Mouse (Mus musculus): ENCODE measurements around the gene Insr.
"Not testable (repeated sequence)": the region's sequence is repeated elsewhere in the genome, so short reads cannot be mapped to it uniquely, and the experiment has no call there.

The Insr gene

DNA sequence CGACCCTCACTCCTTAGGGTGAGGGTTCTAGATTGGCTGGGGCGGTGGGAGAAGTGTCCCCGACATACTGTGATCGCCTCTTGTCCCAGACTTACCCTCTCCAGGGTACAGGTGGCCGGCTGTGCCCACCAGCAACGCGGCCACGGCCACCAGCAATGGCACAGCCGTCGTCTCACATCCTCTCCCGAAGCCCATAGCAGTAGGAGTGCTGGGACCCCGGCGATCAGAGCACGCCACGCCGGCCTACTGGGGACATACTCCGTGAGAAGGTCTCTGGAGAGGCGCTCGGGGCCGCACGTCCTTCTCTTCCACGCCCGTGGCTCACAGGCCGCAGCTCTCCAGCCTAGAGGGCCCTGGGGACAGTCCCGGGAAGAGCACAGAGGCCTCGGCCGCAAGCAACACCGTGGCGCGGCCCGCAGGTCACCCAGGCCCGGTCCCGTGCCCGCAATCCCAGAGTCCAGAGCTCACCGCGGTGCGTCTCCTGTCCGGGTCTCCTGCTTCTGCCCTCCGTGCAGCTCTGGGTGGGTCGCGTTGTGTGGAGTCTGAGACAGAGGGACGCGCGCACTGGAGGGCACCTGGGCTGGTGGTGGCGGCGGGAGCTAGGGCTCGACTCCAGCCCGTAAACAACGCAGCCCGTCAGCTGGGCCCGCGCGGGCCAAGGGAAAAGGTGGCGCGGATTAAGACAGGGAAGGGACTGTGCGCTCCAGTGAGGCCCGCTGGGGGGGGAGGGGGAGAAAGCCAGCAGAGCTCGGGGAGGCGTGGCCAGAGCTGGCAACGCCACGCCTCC, at the start of gene Insr:
TSS of gene Insr (minus strand) at position 684 of the 787 bp plus-strand sequence.
- peak; percentile 96 for DNase-seq (ENCODE audit: low read depth)

DNA sequence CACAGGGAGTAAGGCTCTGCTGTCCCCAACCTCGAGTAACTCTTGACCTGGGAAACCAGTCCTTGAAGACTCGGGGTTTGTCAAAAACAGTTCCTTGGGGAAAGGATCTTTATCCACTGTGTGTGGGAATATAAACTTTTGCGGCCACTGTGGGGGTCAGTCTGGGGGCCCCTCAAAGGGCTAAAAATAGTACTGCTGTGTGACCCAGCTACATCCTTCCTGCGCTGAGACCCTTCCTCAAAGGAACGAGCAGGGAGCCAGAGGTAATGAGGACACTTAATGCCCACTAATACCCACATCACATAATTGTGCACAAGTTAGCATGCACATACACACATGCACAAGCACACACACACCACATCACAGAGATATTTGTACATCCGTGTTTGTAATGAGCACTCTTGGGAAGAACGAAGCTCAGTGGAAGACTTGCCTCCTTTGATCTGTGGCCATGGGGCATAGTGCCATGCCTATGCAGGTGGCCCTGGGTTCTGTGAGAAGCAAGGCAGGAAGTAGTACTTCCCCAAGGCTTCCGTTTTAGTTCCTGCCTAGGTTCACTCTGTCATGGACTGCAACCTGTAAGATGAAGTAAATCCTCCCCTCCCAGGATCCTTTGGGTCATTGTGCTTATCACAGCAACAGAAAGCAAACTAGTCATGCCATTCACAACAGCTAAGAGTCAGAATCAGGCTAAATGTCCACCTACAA, 48.3 kb upstream of the Insr start:
- no peak for DNase-seq (ENCODE audit: low read depth)

DNA sequence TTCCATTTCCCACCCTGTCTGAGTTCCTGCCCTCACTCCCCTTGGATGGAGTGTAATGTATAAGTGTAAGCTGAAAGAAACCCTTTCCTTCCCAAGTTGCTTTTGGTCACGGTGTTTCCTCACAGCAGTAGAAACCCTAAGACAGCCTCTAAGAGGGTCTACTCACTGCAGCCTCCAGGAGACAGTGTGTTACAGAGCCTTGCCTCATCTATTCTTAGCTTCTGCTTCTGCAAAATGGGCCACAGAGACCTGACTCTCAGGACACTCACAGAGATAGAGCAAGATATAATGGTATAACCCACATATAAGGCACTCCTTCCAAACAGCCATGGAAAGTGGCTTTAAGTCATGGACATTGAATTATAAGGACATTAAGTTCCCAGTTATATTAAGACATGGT, 47.6 kb upstream of the Insr start:
- no peak for DNase-seq (ENCODE audit: low read depth)

DNA sequence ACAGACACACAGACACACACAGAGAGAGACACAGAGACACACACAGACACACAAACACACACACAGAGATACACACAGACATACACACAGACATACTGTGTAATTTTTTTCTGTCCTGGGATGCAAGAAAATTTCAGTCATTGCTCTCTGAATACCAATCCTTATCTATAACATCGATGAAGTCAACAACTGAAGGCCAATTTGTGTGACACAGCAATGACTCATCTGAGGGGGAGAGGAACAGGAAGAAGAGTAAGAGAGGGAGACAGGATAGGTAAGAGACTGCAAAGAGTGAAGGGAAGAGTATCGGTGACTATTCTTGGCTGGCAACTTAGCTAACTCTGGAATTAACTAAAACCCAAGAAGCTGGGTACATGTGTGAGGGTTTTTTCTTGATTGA, 44.8 kb upstream of the Insr start:
- no peak for DNase-seq (ENCODE audit: low read depth)

DNA sequence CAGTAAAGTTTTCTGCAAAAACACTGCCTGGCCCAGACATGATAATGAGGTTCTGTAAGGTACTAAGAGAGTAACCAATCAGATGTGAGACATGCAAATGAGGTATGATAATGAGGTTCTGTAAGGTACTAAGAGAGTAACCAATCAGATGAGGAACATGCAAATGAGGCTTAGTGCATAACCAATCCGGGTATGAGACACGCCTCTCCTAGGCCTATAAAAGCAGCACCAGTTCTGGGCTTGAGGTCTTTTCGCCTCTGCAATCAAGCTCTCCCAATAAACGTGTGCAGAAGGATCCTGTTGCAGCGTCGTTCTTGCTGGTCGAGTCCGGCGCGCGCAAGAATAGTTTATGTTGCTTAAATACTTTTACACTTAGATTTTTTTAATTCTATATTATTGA, 39.9 kb upstream of the Insr start:
- not testable (repeated sequence) for DNase-seq (ENCODE audit: low read depth)

DNA sequence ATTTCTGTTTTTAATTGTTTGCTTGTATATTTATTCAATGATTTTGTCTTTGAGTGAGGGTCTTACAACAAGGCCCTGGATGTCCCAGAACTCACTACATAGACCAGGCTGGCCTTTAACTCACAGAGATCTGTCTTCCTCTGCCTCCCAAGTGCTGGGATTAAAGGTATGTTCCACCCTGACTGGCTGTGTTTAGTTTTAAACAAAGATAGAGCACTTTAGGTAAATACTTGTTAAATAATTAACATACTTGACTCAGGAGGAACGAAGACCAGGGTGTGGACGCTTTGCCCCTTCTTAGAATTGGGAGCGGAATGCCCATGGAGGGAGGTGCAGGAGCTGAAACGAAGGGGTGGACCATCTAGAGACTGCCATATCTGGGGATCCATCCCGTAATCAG, 37.2 kb upstream of the Insr start:
- no peak for DNase-seq (ENCODE audit: low read depth)

DNA sequence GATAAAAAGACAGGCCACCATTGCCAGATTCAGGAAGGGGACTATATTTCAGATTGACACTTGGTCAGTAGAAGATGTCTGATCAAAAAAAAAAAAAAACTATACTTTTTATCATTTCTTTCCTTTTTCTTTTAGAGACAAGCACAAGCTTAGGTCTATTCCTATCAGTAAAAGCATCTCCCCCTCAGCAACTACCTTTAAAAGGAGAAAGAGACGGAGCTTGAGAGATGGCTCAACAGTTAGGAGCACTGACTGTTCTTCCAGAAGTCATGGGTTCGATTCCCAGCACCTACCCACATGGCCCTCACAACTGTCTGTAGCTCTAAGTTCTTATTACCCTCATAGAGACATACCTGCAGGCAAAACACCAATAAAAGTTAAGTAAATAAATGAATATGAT, 34.9 kb upstream of the Insr start:
- no peak for DNase-seq (ENCODE audit: low read depth)

DNA sequence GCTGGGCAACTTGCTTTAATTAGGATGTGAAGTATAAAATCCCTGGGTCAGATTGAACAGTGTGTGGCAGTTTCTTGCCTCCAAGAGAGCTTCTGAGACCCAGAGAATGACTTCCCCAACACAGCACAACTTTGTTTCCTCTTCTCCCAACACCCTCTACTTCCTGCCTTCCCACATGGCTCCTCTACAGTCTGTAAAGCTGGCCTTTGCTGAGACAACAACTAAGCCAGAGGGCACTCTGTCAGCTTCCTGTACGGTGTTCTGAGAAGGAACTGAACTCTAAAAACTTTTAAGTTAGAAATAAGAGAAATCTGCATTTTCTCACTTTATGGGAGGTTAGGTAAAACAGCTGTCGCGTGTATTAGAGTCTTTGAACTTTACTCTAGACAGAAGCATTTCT, 34.4 kb upstream of the Insr start:
- DNase-seq (ENCODE audit: low read depth): no peak

DNA sequence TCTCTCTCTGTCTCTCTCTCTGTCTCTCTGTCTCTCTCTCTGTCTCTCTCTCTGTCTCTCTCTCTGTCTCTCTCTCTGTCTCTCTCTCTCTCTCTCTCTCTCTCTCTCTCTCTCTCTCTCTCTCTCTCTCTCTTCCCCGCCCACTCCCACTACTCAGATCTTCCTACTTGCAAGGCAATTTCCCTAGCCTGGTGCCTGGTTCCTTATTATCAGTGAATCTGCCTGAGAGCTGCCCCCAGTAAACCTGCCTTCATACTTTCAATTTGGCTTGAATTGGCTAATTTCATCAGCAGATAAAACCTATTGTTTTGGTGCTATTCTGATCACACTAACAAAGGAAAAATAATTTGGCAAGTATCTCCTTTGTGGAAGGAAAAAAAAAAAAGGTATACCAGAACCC, 34.0 kb upstream of the Insr start:
- not testable (repeated sequence) for DNase-seq (ENCODE audit: low read depth)

DNA sequence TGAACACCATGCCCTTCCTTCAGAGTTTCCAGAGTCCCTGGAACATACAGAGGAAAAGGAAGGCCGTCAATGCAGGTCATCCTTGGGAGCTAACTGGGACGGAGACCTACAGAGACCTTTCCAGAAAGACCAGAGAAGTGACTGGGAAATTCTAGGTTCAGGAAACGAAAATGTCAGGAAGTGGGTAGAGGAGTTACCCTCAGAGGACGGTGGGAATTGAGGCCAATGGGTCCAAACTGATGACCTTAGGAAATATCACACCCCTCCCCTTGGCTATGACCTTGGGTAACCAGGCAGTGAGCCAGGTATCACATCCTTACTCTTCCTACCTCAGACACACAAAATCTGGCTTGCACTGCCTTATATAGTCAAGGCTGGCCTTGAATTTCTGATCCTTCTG, 32.1 kb upstream of the Insr start:
- no peak for DNase-seq (ENCODE audit: low read depth)

DNA sequence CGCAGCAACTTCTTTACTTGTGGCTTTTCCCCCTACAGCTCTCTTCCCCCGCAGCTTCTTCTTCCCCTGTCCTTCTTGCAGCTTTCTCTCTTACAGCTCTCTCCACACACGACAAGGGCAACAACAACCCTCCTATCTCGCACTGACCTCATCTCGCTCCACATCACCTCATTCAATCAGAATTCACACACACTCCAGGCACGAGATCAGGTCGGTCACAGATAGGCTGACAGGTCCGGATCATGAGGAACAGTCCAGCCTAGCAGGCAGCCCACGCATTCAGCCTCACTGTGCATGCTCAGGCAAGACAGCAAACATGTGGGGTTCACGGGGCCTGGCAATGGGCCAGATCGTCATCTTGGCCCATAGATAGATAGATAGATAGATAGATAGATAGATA, 30.2 kb upstream of the Insr start:
- no peak for DNase-seq (ENCODE audit: low read depth)

DNA sequence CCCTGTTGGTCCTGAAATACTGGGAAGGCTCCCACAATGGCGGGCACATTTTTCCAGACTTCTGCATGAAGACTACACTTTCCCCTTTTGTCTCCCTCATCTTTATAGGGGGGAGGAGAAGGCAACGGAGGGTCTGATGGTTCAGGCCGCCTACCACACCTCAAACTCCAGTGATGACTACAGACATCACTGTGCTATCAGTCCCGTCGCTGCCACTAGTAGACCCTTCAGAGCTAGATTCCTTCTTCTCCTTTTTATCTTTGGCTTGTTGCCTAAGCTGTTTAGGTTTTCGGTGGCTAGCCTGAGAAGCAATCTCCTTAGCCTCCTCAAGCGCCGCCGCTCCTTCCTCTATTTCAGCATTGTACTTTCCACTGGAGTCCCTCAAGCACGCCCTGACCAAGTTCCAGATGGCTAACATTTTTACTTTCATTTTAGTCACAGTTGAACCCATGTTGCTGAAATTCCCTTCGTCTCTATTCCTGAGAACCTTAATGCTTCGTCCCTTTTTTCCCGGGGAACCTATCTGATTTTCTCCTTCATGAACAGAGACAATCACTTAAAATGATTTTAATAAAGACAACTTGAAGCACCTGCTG, 28.9 kb upstream of the Insr start:
- DNase-seq (ENCODE audit: low read depth): not testable (repeated sequence)

DNA sequence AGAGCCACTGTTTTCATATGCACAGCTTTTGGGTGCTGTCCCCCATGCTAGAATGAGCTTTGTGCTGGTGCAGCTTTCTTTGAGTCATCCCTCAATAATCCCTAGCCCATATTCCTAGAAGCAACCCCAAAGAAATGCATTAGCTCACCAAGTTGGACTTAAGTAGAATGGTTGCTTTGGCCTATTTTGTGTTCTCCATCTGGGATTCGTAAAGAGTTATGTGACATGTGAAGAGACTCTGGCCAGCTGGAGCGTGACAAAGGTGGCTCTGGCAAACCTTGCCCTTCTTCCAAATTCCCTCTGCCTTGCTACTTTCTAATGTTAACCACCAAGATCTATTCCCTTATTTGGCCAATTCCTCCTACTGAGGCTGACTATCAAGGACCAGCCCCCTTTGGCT, 22.7 kb upstream of the Insr start:
- DNase-seq (ENCODE audit: low read depth): no peak

DNA sequence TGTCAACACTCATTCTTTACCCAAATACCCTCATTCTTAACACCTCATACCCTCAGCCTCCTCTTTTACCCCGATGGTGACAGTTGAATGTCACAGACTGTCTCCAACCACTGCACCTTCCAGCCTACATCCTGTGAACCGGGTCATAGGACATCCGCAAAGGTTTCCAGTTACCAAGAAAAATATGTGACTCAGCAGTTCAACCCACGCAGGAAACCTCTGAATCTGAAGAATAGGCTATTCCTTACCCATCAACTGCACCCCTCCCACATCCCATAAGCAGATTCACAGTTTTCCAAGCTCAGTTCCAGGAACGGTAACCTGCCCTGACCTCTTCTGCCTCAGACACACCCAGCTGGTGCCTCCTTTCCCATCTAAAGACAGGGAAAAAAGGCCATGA, 19.9 kb upstream of the Insr start:
- DNase-seq (ENCODE audit: low read depth): peak; percentile 12

DNA sequence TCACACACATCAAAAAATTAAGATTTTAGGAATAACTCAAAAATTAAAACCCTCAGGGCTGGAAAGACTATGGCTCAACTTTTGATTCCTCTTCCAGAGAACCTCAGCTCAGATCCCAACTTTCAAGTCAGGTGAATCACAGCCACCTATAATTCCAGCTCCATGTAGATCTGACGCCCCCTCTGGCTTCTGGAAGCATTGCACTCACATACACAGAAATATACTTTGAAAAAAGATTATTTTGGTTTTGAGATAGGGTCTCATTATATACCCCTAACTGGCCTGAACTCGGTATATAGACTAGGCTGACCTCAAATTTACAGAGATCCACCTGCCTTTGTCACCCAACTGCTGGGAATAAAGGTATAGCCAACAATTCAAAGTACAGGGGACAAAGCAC, 6.4 kb upstream of the Insr start:
- DNase-seq (ENCODE audit: low read depth): no peak

DNA sequence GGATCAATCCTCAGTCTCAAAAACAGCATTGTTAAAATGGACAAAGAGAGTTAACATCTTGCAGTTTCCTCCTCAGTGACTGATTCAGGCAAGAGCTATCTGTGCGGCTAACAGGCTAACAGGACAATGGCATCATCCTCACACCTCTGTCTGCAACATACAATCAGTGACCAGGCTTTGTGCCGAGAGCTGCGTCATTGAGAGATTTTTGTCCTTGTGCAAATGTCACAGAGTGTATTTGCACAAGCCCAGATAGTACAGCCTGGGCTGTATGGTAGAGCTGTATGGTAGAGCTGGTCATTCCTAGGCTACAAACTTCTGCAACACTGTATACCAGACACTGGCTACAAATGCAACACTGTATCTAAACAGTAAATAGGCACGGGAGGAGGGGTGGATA, 5.2 kb upstream of the Insr start:
- no peak for DNase-seq (ENCODE audit: low read depth)

DNA sequence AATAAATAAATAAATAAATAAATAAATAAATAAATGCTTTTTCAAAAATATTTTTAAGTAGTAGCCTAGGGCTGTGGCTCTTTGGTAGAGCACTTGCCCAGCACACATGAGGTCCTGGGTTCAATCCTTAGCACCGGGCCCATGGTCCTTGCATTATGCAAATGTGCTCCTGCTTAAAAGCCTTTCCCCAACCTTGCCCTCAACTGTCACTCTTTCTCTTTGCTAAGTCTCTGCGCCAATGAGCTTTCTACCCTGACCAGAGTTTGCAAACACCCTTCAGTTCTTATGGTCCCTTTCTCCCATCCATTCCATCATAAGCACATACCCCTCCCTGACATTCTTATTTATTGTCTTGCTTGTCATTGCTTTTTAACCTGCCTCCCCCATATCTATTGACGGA, 1.9 kb upstream of the Insr start:
- DNase-seq (ENCODE audit: low read depth): no peak

DNA sequence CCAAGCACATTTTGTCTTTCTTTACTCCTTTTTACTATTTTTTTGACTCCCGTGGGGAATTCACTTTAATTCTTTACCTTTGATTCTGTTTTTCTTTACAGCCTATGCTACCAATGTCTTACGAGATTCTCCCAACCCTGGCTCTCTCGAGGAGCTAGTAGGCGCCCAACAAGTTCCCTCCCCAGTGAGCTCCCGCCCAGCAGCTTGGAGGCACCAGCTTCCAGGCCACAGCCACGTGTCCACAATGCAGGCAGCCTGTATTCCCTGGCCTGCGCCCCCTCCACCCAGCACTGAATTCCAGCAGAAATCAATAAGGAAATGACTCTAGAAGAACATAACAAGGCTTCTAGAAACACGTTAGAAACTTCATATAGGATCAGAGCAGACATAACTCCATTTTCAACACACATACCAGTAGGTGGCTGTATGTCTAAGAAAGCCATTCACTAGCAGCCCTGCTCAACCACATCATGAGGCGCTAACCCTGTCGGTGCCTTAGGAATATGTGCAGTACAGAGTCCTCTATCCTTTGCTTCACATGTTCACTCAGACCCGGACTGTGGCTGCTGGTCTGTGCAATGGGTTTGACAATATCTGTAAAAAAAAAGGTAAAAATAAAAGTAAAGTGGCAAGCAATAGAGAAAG, 971 bp upstream of the Insr start:
- DNase-seq (ENCODE audit: low read depth): peak; percentile 42

DNA sequence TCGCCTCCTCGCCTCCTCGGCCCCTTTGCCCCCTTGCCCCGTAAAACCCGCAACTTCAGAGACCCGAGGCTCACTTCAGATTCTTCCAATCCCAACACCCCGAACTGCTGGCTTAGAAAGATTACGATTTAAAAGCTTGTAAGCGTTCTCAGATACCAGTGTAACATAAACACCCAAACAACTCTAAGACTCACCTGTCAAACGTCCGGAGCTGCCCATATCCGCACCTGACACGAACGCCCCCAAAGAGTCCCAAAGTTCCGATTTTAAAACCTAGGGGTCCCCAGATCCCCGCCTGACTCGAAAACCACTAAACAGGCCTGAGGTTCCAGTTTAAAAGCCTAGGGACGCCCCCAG, 282 bp upstream of the Insr start:
- DNase-seq (ENCODE audit: low read depth): no peak

DNA sequence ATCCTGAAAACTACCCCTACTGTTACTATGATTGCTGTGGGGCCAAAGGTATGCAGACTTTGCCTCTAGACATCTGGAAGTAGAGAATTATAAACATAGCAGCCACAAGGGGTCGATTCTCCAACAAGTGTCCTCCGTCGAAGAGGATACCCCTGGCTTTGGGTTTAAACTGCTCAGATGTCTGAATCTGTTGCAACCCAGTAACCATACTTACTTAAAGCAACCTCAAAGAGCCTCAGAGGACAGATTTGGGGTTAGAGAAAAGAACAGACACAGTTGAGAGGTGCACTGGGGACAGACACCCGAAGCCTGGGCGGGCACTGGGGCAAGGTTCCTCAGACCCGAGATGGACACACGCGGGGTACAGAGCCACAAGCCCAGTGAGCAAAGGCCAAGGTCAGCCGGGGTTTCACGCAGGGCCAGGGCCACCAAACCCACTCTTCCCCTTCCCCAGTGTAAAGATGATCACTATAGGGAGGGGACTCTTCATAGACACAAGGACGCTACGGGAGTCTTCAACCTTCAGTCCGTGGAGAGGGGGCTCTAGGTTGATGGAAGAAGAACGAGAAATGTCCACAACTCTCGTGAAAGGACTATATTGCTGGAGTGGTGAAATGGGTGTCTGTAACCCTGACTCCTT, 1.1 kb downstream of the Insr start:
- peak; percentile 69 for DNase-seq (ENCODE audit: low read depth)

DNA sequence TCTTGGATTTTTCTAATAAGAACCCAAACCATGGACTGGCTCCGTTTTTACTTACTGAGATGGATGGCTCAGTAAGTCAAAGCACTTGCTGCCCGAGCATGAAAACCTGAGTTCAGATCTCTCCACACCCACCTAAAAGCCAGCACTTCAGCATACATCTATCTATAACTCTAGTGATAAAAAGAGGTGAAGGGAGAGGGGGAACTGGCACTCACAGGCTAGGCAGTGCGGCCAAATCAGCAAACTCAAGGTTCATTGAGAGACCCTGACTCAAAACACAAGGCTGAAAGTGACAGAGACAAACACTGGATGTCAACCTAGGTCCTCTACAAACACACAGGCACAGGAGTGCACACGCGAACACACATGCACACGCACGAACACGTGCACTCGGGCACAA, 2.2 kb downstream of the Insr start:
- DNase-seq (ENCODE audit: low read depth): no peak

DNA sequence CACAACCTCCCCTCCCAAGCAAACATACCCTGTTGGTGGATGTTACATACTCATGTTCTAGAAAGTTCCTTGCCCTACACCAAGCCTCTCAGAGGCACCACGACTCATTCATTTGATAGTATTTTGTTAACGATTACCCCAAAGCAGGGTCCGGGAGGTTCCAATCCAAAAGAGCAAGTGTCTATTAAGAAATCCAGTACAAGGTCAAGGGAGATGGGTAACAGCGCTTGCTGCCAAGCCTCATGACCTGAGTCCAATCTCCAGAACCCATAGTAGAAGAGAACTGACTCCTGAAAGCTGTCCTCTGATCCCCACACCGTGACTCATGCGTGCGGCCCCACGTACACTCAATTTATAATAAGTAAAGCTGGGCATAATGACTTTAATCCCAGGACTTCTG, 3.4 kb downstream of the Insr start:
- no peak for DNase-seq (ENCODE audit: low read depth)

DNA sequence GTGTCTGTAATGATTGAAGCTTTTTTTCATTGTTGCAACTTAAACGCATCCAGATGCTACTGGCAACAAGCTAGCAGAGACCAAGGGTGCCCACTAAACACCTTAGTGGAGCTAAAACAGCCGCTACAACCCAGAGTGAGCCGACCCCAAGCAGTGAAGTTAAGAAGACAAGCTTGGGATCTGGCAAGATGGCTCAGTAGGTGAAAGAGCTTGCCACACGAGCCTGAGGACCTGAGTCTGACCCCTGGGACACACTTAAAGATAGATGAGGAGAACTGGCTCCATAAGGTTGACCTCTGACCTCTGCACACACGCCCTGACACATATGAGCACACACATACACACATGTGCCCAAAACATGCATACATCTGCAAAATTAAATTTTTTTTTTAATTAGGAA, 4.2 kb downstream of the Insr start:
- DNase-seq (ENCODE audit: low read depth): no peak

Data from NIH3T3 (cell line).